Mouse (Mus musculus): ENCODE data around the gene Ppard.
"Not testable (repeated sequence)": the region's sequence is repeated elsewhere in the genome, so short reads cannot be mapped to it uniquely, and the experiment has no call there.

Gene Ppard

GRCm38 (mm10) chr17:28232475-28233060 lies at the start of gene Ppard:
Gene Ppard, plus strand, starts transcription at chr17:28232700.
- peak; percentile 97 for DNase-seq (ENCODE audit: low spot score)

- DNase-seq (ENCODE audit: low spot score): peak; percentile 28
Observed at GRCm38 (mm10) chr17:28184971-28185638, 47.4 kb upstream of the Ppard start.

DNA sequence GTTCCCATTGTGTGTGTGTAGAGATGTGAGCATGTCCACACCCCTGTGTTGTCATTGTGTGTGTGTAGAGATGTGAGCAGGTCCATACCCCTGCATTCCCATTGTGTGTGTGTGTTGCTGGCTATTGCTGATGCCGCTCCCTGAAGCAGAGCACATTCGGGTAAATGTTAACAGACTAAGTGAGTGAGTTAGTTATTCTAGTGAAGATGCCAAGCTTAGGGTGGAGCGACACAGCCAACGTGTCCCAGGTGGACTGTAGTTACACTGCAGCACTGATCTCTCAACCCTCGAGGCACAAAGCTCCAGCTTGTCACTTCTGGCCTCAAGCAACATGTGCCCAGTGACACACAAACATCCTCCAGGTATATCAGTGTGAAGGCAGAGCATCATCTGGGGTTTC lies 44.2 kb upstream of the Ppard start:
- DNase-seq (ENCODE audit: low spot score): no peak

DNA sequence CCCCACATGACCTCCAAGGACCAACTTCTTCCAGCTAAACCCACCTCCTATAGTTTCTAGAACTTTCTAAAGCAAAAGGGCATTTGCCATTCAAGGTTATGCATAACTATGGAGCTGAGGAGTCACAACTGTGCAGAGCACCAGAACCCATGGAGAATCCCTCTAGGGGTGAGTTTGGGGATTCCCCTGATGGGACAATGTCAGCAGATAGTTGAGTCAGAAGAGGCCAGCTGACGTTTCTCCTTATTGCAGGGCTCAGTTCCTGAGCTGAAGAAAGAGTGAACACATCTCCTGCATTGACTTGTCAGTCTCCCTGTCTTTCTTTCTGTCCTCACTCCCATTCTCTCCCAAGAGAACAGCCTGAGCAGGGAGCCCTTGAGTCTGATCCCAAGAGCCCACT lies 39.7 kb upstream of the Ppard start:
- DNase-seq (ENCODE audit: low spot score): no peak

- no peak for DNase-seq (ENCODE audit: low spot score)
Observed at GRCm38 (mm10) chr17:28193559-28193958, 38.9 kb upstream of the Ppard start.

DNA sequence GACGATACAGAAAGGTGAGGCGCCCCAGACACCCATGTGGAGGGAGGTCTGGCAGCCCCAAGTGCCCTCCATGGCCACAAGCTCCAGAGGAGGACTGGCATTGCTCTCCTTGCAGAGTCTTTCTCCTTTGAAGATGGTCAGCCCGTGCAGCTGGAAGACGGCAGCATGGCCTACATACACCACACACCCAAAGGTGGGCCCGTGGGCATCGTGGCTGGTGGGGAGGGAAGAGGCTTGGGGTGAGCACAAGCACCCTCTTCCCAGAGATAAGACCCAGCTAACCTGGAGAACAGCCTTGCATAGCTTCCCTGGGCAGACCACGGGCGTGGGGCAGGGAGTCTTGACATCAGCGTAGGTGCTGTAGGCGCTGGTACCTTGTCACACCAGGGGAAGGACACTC lies 37.5 kb upstream of the Ppard start:
- no peak for DNase-seq (ENCODE audit: low spot score)

DNA sequence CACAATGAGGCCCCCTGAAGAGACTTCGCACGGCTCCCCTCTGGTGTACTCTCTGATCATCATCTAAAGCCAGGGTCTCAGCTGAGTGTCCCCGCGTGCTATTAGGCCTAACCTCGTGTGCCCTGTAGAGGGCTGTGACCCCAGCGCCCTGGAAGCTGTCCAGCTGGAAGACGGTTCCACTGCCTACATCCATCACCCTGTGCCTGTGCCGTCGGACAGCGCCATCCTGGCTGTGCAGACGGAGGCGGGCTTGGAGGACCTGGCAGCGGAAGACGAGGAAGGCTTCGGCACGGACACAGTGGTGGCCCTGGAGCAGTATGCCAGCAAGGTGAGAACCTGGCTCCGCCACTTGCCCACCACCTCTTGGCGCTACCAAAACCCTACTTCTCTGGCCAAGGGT lies 34.9 kb upstream of the Ppard start:
- DNase-seq (ENCODE audit: low spot score): no peak

GRCm38 (mm10) chr17:28201982-28202381 lies 30.5 kb upstream of the Ppard start:
- no peak for DNase-seq (ENCODE audit: low spot score)

- peak; percentile 51 for DNase-seq (ENCODE audit: low spot score)
Observed at GRCm38 (mm10) chr17:28204052-28204720, 28.3 kb upstream of the Ppard start.

DNA sequence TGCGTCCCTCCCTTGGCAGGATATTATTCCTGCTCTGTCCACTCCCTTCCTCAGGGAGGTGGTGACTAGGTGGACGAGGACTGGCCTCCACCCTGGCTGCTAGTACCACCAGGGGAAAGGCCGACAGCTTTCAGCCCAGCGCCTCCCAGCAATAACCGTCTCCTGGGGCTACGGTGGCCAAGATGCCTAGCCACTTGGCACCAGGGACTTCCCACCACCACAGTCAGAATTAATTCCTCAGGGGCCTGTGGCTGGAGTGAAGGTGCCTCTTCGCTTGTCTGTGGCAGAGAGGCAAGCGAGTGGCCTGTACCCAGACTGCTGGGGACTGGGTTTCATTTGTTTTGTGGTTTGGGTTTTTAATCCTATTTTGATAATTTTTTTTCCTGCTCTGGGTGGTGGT lies 27.1 kb upstream of the Ppard start:
- DNase-seq (ENCODE audit: low spot score): no peak

- DNase-seq (ENCODE audit: low spot score): no peak
Observed at GRCm38 (mm10) chr17:28207092-28207491, 25.4 kb upstream of the Ppard start.

- peak; percentile 85 for DNase-seq (ENCODE audit: low spot score)
Observed at GRCm38 (mm10) chr17:28207591-28208313, 24.7 kb upstream of the Ppard start, which contains the start of gene Def6. Gene Def6, plus strand, starts transcription at chr17:28207778.

DNA sequence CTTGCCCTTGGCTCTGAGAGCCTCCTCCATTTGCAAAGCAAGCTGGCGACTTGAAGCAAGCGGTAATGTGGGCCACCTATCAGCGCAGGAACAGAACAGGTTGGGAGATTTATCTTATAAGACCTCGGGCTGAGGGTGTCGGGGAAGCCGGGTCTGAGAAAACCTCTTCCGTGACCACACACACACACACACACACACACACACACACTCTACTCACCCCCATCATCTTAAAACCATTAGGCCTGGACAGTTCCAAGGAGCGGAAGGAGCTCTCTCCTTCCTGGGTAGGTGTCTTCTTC lies 24.2 kb upstream of the Ppard start:
- DNase-seq (ENCODE audit: low spot score): no peak

GRCm38 (mm10) chr17:28209457-28210110 lies 22.9 kb upstream of the Ppard start:
- no peak for DNase-seq (ENCODE audit: low spot score)

DNA sequence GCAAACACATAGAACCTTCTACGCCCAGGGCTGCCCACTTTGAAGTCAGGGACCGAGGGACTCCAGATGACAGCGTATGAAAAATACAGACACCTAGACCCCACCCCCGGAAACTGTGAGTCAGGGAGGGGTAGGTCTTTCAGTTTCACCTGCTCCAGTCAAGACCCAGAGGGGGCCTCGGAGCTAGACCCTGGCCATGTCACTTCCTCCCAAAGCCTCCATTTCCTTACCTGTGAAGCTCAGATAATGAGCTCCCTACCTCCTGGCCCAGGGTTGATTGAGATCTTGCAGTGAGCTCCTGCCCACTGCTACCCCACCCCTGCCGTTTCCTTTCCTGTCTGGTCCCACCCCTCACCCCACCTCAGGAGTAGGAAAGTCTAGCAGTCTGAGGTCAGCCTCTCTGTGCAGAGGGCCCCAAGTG lies 20.6 kb upstream of the Ppard start:
- peak; percentile 55 for DNase-seq (ENCODE audit: low spot score)

DNA sequence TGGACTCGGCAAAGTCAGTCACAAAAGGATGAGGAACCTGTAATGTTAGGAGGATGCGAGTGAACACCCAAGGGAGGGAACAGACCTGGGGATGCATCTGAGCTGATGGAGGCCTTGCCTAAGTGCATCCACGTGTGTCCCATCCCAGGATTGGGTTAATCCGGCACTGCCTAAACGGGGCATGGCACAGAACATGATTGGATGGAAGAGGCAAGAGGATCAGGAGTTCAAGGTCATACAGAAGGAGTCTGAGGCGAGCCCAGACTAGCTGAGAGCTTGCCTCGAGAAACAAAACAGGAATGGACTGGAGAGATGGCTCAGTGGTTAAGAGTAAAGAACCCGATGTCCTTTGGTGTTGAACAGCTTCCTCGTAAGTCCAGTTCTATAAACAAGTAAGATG lies 20.1 kb upstream of the Ppard start:
- DNase-seq (ENCODE audit: low spot score): no peak

DNA sequence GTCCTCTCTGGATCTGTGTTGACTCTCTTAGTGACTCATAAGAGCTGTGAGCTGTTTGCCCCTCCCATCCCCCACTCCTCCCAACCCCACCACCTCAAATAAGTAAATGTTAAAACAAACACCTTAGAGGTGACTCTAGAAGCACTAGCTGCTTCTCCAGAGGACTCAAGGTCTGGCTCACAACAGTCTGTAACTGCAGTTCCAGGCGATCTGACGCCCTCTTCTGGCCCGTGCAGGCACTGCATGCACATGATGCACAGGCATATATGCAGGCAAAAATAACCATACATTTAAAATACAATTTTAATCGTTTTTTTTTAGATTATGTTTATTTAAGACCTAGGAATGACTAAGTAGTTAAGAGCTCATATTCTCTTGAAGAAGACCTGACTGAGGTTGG lies 19.3 kb upstream of the Ppard start:
- no peak for DNase-seq (ENCODE audit: low spot score)

- DNase-seq (ENCODE audit: low spot score): no peak
Observed at GRCm38 (mm10) chr17:28216791-28217190, 15.7 kb upstream of the Ppard start.

- peak; percentile 76 for DNase-seq (ENCODE audit: low spot score)
Observed at GRCm38 (mm10) chr17:28217721-28218649, 14.5 kb upstream of the Ppard start.

GRCm38 (mm10) chr17:28222463-28222862 lies 10.0 kb upstream of the Ppard start:
- not testable (repeated sequence) for DNase-seq (ENCODE audit: low spot score)
